Mouse (Mus musculus): Measurements from ENCODE around the gene Cacng6. TPM values are rescaled to one million over a fixed set of nuclear protein-coding genes. Genes with fewer than 3 reads are reported as not detected.

Cacng6 gene
- not detected in 2 replicates for polyA plus RNA-seq (2012)

GRCm38 (mm10) chr7:3423895-3424294 lies at the start of gene Cacng6:
Gene Cacng6, plus strand, starts transcription at chr7:3424195.
- no peak for TF ChIP-seq GATA1 (IDR thresholded peaks at IDR 0.05; ENCODE audit: low read length)

GRCm38 (mm10) chr7:3376831-3377230 lies 47.2 kb upstream of the Cacng6 start:
- no peak for TF ChIP-seq GATA1 (IDR thresholded peaks at IDR 0.05; ENCODE audit: low read length)

DNA sequence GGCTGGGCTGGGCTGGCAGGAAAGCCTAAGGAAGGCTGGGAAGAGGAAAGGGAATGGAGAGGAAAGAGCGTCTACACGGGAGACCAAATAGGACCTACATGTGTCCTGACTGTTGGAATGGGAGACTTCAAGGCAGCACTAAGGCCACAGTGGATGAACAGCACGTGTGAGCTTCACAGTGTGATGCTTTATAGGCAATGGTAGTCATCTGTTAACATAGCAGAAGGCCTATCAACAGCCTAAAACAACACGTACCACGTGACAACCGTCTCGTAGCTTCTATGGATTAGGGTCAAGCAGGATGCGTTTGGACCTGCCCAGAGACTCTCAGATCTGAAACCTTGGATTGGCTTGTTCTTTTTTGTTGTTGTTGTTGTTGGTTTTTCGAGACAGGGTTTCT lies 41.9 kb upstream of the Cacng6 start:
- TF ChIP-seq GATA1 (IDR thresholded peaks at IDR 0.05; ENCODE audit: low read length), result no peak

DNA sequence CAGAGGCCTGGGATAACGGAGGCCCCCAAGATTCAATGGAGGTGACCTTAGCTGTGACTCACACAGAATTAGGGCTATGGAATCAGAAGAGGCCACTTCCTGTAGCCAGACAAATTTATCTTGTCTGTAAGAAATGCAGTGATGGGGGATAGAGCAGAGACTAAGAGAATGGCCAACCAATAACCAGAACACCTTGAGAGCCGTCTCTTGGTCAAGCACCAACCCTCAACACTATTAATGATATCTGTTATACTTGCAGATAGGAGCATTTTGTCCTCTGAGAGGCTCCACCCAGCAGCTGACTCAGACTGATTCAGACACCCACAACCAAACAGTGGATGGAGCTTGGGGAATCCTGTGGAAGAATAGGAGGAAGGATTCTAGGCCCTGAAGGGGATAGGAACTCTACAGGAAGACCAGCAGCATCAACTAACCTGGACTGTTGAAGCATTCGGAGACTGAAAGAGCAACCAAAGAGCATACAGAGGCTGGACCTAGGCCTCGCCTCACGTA lies 39.1 kb upstream of the Cacng6 start:
- no peak for TF ChIP-seq GATA1 (IDR thresholded peaks at IDR 0.05; ENCODE audit: low read length)

DNA sequence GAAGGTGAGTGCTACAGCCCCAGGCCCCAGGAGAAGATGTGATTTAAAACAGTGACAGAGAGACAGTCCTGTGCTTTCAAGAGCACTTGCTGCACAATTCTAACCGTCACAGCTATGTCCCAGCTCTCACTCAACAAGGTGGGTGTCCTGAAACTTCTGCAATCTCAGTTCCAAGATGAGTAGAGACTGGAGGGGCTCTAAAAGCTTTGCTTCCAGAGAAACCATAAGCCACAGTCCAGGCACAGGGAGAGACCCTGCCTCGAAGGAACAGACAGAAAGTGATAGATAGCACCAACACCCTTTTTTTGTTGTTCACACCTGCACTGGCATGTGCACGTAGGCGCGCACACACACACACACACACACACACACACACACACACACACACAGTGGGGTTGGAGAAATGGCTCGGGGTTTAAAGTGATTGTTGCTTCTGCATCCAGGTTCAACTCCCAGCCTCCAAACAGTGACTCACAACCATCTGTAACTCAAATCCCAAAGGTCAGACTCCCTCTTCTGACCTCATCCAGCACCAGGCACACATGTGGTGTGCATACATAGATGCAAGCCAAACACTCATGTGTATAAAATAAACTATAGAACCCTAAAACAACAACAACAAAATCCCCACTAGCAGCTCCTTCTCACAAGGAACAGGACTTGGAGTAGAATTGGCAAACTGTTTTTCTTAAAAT lies 37.8 kb upstream of the Cacng6 start:
- no peak for TF ChIP-seq GATA1 (IDR thresholded peaks at IDR 0.05; ENCODE audit: low read length)

DNA sequence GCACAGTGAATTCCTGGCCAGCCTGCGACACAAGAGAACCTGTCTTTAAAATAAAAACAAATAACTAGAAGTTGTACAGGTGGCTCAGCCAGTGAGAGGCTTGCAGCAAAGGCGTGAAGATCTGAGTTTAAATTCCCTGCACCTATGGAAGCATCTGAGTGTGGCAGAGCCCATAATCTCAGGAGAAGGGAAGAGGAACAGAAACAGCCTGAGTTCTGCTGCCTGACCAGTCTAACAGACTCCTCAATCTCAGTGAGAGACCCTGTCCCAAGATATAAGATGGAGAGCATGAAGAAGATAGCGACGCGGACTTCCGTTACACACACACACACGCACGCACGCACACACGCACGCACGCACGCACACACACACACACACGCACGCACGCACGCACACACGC lies 36.2 kb upstream of the Cacng6 start:
- no peak for TF ChIP-seq GATA1 (IDR thresholded peaks at IDR 0.05; ENCODE audit: low read length)

- no peak for TF ChIP-seq GATA1 (IDR thresholded peaks at IDR 0.05; ENCODE audit: low read length)
Measured at GRCm38 (mm10) chr7:3388885-3389284, 35.1 kb upstream of the Cacng6 start.

- no peak for TF ChIP-seq GATA1 (IDR thresholded peaks at IDR 0.05; ENCODE audit: low read length)
Measured at GRCm38 (mm10) chr7:3389444-3390412, 34.3 kb upstream of the Cacng6 start.

DNA sequence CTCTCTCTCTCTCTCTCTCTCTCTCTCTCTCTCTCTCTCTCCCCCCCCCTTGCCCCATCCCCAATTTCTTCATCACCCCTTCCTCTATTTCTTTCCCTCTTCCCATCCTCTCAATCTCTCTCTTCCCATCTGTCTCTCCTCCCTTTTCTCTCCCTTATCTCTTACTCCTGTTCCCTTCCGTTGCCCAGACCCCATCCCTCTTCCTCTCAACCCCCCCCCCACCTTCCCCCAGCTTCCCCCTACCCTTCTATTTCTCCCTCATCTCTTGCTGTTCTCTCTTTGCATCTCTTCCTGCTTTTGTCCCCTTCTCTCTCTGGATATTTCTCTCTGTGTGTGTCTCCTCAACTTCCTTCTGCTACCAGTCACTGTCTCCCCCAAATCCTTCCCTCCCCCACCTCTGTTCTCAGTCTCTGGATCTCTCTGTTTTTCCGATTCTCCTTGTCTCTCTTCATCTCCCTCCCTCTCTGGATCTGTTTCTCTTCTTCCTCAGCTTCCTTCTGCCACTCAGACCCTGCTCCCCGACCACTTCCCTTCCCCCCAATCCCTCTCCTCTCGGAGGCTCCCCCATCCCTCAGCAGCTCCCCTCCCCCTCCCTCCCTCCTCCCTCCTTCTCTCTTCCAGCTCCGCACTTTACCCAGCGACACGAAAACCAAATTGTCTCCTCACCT lies 33.4 kb upstream of the Cacng6 start, which contains the start of gene Cacng8:
Cacng8 (plus strand) TSS at position 271 of the 668 bp plus-strand sequence.
- TF ChIP-seq GATA1 (IDR thresholded peaks at IDR 0.05; ENCODE audit: low read length), result no peak

DNA sequence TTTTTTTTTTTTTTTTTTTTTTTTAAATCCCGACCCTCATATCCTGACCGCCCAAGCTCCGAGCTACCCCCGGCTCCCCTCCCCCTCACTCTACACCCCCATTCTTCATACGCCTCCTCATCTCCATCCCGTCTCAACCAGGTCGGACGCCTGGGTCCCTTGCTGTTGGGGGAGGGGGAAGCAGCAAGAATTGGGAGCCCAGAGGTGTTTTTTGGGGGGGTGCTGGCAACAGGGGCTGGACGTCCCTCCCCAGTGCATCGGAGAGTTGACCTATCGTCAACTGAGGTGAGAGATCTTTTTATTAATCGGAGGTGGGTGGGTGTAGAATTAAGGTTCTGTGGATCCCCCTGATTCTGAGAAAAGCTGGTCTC lies 32.9 kb upstream of the Cacng6 start:
- no peak for TF ChIP-seq GATA1 (IDR thresholded peaks at IDR 0.05; ENCODE audit: low read length)

DNA sequence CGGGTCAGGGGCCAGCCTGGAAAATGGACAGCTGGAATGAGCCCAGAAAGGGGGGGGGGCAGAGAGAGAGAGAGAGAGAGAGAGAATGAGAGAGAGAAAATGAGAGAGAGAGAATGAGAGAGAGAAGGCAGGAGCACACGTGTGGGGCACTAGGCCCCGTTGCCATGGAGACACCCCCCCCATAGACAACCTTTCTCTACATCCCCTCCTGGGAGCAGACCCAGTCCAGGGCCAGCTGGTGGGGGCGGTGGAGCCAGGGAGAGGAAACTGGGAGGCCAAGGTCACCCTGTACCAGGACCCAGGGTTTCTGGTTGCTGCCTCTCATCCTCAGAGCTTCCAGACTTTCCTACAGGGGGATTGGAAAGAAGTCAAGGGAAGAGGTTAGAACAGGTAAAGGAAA lies 32.2 kb upstream of the Cacng6 start:
- no peak for TF ChIP-seq GATA1 (IDR thresholded peaks at IDR 0.05; ENCODE audit: low read length)

- no peak for TF ChIP-seq GATA1 (IDR thresholded peaks at IDR 0.05; ENCODE audit: low read length)
Measured at GRCm38 (mm10) chr7:3397355-3397754, 26.6 kb upstream of the Cacng6 start.

- TF ChIP-seq GATA1 (IDR thresholded peaks at IDR 0.05; ENCODE audit: low read length), result no peak
Measured at GRCm38 (mm10) chr7:3397797-3398196, 26.2 kb upstream of the Cacng6 start.

DNA sequence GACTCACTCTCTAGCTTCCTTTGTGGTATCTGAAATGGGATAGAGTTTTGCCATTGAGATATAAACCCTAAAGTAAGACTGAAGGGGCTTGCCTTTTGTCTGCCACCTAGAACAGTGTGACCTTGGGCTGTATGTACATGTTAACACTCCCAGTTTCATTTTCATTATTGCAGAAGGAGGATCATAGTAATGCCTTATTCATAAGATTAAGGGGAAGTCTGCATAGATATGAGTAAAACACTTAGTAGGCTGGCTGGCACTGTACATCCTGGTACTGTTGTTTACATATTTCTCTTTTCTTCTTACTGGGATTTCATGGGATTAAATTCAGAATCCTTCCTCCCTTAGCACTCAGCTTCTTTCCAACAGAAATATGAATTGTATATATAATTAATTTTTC lies 24.1 kb upstream of the Cacng6 start:
- TF ChIP-seq GATA1 (IDR thresholded peaks at IDR 0.05; ENCODE audit: low read length), result no peak

- no peak for TF ChIP-seq GATA1 (IDR thresholded peaks at IDR 0.05; ENCODE audit: low read length)
Measured at GRCm38 (mm10) chr7:3409729-3410520, 14.1 kb upstream of the Cacng6 start.

Measured in G1E-ER4 (cell line).